Mouse (Mus musculus): ENCODE data around the gene Plin5. TPM values are rescaled to one million over a fixed set of nuclear protein-coding genes. Genes with fewer than 3 reads are reported as not detected.
A peak's percentile ranks its signal among the peaks of the same experiment; 100 is the strongest.
"Not testable (repeated sequence)": the region's sequence is repeated elsewhere in the genome, so short reads cannot be mapped to it uniquely, and the experiment has no call there.

Plin5 gene
- polyA plus RNA-seq, 1 experiment from 2014 or later, result 0.83 TPM

- peaks cover 38% of the 10 kb centered on the region for H3K36me3 ChIP-seq
- peak overlapping the region; percentile 80 for H3K4me3 ChIP-seq
- peak overlapping the region; percentile 85 for H3K9ac ChIP-seq
- H3K4me2 ChIP-seq, result peak overlapping the region; percentile 72
- ATAC-seq (ENCODE audit: low FRiP score), result peak; percentile 13
- peaks cover 20% of the 10 kb centered on the region for H3K4me1 ChIP-seq (replicated peaks)
- peak overlapping the region; percentile 94 for H3K27ac ChIP-seq
- WGBS, result 10% methylated on average over 22 of the region's 22 CpGs
- H3K27me3 ChIP-seq, result no peaks in the 10 kb centered on the region
- no peaks in the 10 kb centered on the region for H3K9me3 ChIP-seq
Observed at GRCm38 (mm10) chr17:56074097-56074826, 43.1 kb downstream of the Plin5 start.

- Histone ChIP-seq H3K36me3 (peaks cover 58% of the 10 kb centered on the region), H3K27ac (no peak overlapping the region), H3K4me2 (no peak overlapping the region), H3K27me3 (no peaks in the 10 kb centered on the region), H3K4me1 (replicated peaks) (peaks cover 20% of the 10 kb centered on the region), H3K9ac (no peak overlapping the region), H3K9me3 (no peaks in the 10 kb centered on the region), H3K4me3 (no peak overlapping the region)
- ATAC-seq (ENCODE audit: low FRiP score), result no peak
- WGBS, result 95% methylated on average over 5 of the region's 5 CpGs
Observed at GRCm38 (mm10) chr17:56072243-56072642, 45.2 kb downstream of the Plin5 start.

- no peak for ATAC-seq (ENCODE audit: low FRiP score)
- Histone ChIP-seq H3K4me3 (no peak overlapping the region), H3K4me2 (no peak overlapping the region), H3K27ac (no peak overlapping the region), H3K27me3 (no peaks in the 10 kb centered on the region), H3K9ac (no peak overlapping the region), H3K4me1 (replicated peaks) (peaks cover 20% of the 10 kb centered on the region), H3K9me3 (no peaks in the 10 kb centered on the region), H3K36me3 (peaks cover 70% of the 10 kb centered on the region)
Observed at GRCm38 (mm10) chr17:56071126-56071525, 46.3 kb downstream of the Plin5 start.

- 96% methylated on average over 14 of the region's 14 CpGs for WGBS
Observed at GRCm38 (mm10) chr17:56069066-56069465, 48.3 kb downstream of the Plin5 start.

GRCm38 (mm10) chr17:56066451-56066850, 50.9 kb downstream of the Plin5 start:
- ATAC-seq (ENCODE audit: low FRiP score), result no peak
- peaks cover 96% of the 10 kb centered on the region for H3K36me3 ChIP-seq

More at GRCm38 (mm10) chr17:56069066-56069465, 48.3 kb downstream of the Plin5 start:
- Histone ChIP-seq H3K4me1 (replicated peaks) (peaks cover 7% of the 10 kb centered on the region), H3K27me3 (no peaks in the 10 kb centered on the region), H3K27ac (no peak overlapping the region), H3K4me3 (no peak overlapping the region), H3K9ac (no peak overlapping the region), H3K36me3 (peaks cover 88% of the 10 kb centered on the region), H3K9me3 (no peaks in the 10 kb centered on the region), H3K4me2 (no peak overlapping the region)
- no peak for ATAC-seq (ENCODE audit: low FRiP score)

GRCm38 (mm10) chr17:56065715-56066114, 51.7 kb downstream of the Plin5 start:
- WGBS, result 88% methylated on average over 6 of the region's 6 CpGs
- not testable (repeated sequence) for H3K9me3 ChIP-seq; H3K9ac ChIP-seq; H3K4me1 ChIP-seq (replicated peaks); H3K4me2 ChIP-seq; H3K27ac ChIP-seq; H3K4me3 ChIP-seq; H3K27me3 ChIP-seq; ATAC-seq (ENCODE audit: low FRiP score)
- H3K36me3 ChIP-seq, result peaks cover 95% of the 10 kb centered on the region

More at GRCm38 (mm10) chr17:56066451-56066850, 50.9 kb downstream of the Plin5 start:
- H3K4me3 ChIP-seq, result no peak overlapping the region
- no peaks in the 10 kb centered on the region for H3K27me3 ChIP-seq
- H3K9ac ChIP-seq, result no peak overlapping the region
- H3K9me3 ChIP-seq, result no peaks in the 10 kb centered on the region
- H3K4me1 ChIP-seq (replicated peaks), result no peaks in the 10 kb centered on the region
- H3K4me2 ChIP-seq, result no peak overlapping the region
- no peak overlapping the region for H3K27ac ChIP-seq

- 94% methylated on average over 7 of the region's 7 CpGs for WGBS
- Histone ChIP-seq H3K4me2 (no peak overlapping the region), H3K27me3 (no peaks in the 10 kb centered on the region), H3K9me3 (no peaks in the 10 kb centered on the region), H3K4me3 (no peak overlapping the region), H3K27ac (no peak overlapping the region), H3K4me1 (replicated peaks) (no peaks in the 10 kb centered on the region), H3K9ac (no peak overlapping the region), H3K36me3 (peaks cover 86% of the 10 kb centered on the region)
- ATAC-seq (ENCODE audit: low FRiP score), result no peak
Observed at GRCm38 (mm10) chr17:56062081-56062480, 55.3 kb downstream of the Plin5 start.

Other genes with a start within 250 kb of the Plin5 start
- gene Zfp119a, start 238.7 kb downstream of the Plin5 start, polyA plus RNA-seq (2015; fragmentation: Nextera tagmentation; extraction: Ambion mirVana), result 11.9 and 12.1 TPM in 2 replicates
- gene Zfp959, start 225.5 kb downstream of the Plin5 start, polyA plus RNA-seq (2015; fragmentation: Nextera tagmentation; extraction: Ambion mirVana), result 14.5 and 15.3 TPM in 2 replicates
- gene Zfp119b, start 168.1 kb downstream of the Plin5 start, polyA plus RNA-seq (2015; fragmentation: Nextera tagmentation; extraction: Ambion mirVana), result 8.2 and 8.7 TPM in 2 replicates
- 5.0 and 6.8 TPM in 2 replicates for gene Ebi3, start 165.0 kb downstream of the Plin5 start, polyA plus RNA-seq (2015; fragmentation: Nextera tagmentation; extraction: Ambion mirVana)
- 23.2 and 25.2 TPM in 2 replicates for gene Yju2, start 158.5 kb downstream of the Plin5 start, polyA plus RNA-seq (2015; fragmentation: Nextera tagmentation; extraction: Ambion mirVana)
- gene Shd, start 147.1 kb downstream of the Plin5 start, polyA plus RNA-seq (2015; fragmentation: Nextera tagmentation; extraction: Ambion mirVana), result 170 and 182 TPM in 2 replicates
- 159 and 172 TPM in 2 replicates for gene Fsd1, start 131.1 kb downstream of the Plin5 start, polyA plus RNA-seq (2015; fragmentation: Nextera tagmentation; extraction: Ambion mirVana)
- 5.7 and 5.8 TPM in 2 replicates for gene Stap2, start 112.0 kb downstream of the Plin5 start, polyA plus RNA-seq (2015; fragmentation: Nextera tagmentation; extraction: Ambion mirVana)
- 159 and 163 TPM in 2 replicates for gene Mpnd, start 111.9 kb downstream of the Plin5 start, polyA plus RNA-seq (2015; fragmentation: Nextera tagmentation; extraction: Ambion mirVana)
- 116 and 118 TPM in 2 replicates for gene Sh3gl1, start 81.0 kb downstream of the Plin5 start, polyA plus RNA-seq (2015; fragmentation: Nextera tagmentation; extraction: Ambion mirVana)
- gene Chaf1a, start 77.2 kb downstream of the Plin5 start, polyA plus RNA-seq (2015; fragmentation: Nextera tagmentation; extraction: Ambion mirVana), result 6.1 and 6.9 TPM in 2 replicates
- gene Ubxn6, start 42.6 kb downstream of the Plin5 start, polyA plus RNA-seq (2015; fragmentation: Nextera tagmentation; extraction: Ambion mirVana), result 77.2 and 86.0 TPM in 2 replicates
- gene Hdgfl2, start 38.0 kb downstream of the Plin5 start, polyA plus RNA-seq (2015; fragmentation: Nextera tagmentation; extraction: Ambion mirVana), result 150 and 154 TPM in 2 replicates
- gene Plin4, start 7.8 kb downstream of the Plin5 start, polyA plus RNA-seq (2015; fragmentation: Nextera tagmentation; extraction: Ambion mirVana), result 0.10 TPM in 2 replicates
- gene Lrg1, start 4.4 kb upstream of the Plin5 start, polyA plus RNA-seq (2015; fragmentation: Nextera tagmentation; extraction: Ambion mirVana), result not detected in 2 replicates
- gene Sema6b, start 22.7 kb upstream of the Plin5 start, polyA plus RNA-seq (2015; fragmentation: Nextera tagmentation; extraction: Ambion mirVana), result 10.5 and 11.7 TPM in 2 replicates
- gene Tnfaip8l1, start 44.9 kb upstream of the Plin5 start, polyA plus RNA-seq (2015; fragmentation: Nextera tagmentation; extraction: Ambion mirVana), result 7.9 and 9.2 TPM in 2 replicates
- gene Mydgf, start 66.3 kb upstream of the Plin5 start, polyA plus RNA-seq (2015; fragmentation: Nextera tagmentation; extraction: Ambion mirVana), result 69.2 and 72.6 TPM in 2 replicates
- gene Dpp9, start 101.3 kb upstream of the Plin5 start, polyA plus RNA-seq (2015; fragmentation: Nextera tagmentation; extraction: Ambion mirVana), result 24.5 and 26.5 TPM in 2 replicates
- gene Fem1a, start 139.2 kb upstream of the Plin5 start, polyA plus RNA-seq (2015; fragmentation: Nextera tagmentation; extraction: Ambion mirVana), result 18.9 and 20.1 TPM in 2 replicates
- gene Ticam1, start 159.2 kb upstream of the Plin5 start, polyA plus RNA-seq (2015; fragmentation: Nextera tagmentation; extraction: Ambion mirVana), result 1.3 and 1.4 TPM in 2 replicates
- 20.0 and 23.5 TPM in 2 replicates for gene Plin3, start 175.3 kb upstream of the Plin5 start, polyA plus RNA-seq (2015; fragmentation: Nextera tagmentation; extraction: Ambion mirVana)
- not detected in 2 replicates for gene Arrdc5, start 182.7 kb upstream of the Plin5 start, polyA plus RNA-seq (2015; fragmentation: Nextera tagmentation; extraction: Ambion mirVana)
- gene Uhrf1, start 185.7 kb upstream of the Plin5 start, polyA plus RNA-seq (2015; fragmentation: Nextera tagmentation; extraction: Ambion mirVana), result 27.1 and 29.6 TPM in 2 replicates
- gene Kdm4b, start 208.5 kb upstream of the Plin5 start, polyA plus RNA-seq (2015; fragmentation: Nextera tagmentation; extraction: Ambion mirVana), result 66.0 and 66.7 TPM in 2 replicates

All from hindbrain, embryonic 13.5 days (tissue).